Mouse (Mus musculus): ENCODE measurements around the gene Phldb2. TPM values are rescaled to one million over a fixed set of nuclear protein-coding genes. Genes with fewer than 3 reads are reported as not detected.

Gene Phldb2
- total RNA-seq, 2 experiments from 2014 or later: 17.3 to 19.3 TPM

GRCm38 (mm10) chr16:45765102-45765501 is 188.3 kb downstream of the Phldb2 start:
- intact Hi-C loops (cut with DNase I; ENCODE audit: low total_unique reads): loop anchor here (10.0 kb wide), 1 partner anchor 50 kb away; no protein-coding TSS in a partner anchor
- DNase-seq: no peak

- intact Hi-C loops (cut with DNase I; ENCODE audit: low total_unique reads): loop anchor here (5.0 to 10.0 kb wide), 2 partner anchors 52 to 204 kb away; no protein-coding TSS in a partner anchor
- no peak for DNase-seq
Observed at GRCm38 (mm10) chr16:45762859-45763505, 190.4 kb downstream of the Phldb2 start.

- DNase-seq: no peak
- intact Hi-C loops (cut with DNase I; ENCODE audit: low total_unique reads): loop anchor here (5.0 to 10.0 kb wide), 2 partner anchors 53 to 206 kb away; no protein-coding TSS in a partner anchor
Observed at GRCm38 (mm10) chr16:45761425-45761824, 192.0 kb downstream of the Phldb2 start.

GRCm38 (mm10) chr16:45758726-45759269 is 194.6 kb downstream of the Phldb2 start:
- intact Hi-C loops (cut with DNase I; ENCODE audit: low total_unique reads): no loop called here
- DNase-seq: no peak

- DNase-seq: peak; percentile 23
- intact Hi-C loops (cut with DNase I; ENCODE audit: low total_unique reads): no loop called here
Observed at GRCm38 (mm10) chr16:45757421-45758078, 195.8 kb downstream of the Phldb2 start.

GRCm38 (mm10) chr16:45756855-45757254 is 196.5 kb downstream of the Phldb2 start:
- no peak for DNase-seq
- intact Hi-C loops (cut with DNase I; ENCODE audit: low total_unique reads): no loop called here

GRCm38 (mm10) chr16:45743591-45744144 is 209.7 kb downstream of the Phldb2 start:
- intact Hi-C loops (cut with DNase I; ENCODE audit: low total_unique reads): no loop called here
- DNase-seq: no peak

GRCm38 (mm10) chr16:45742615-45743476 is 210.6 kb downstream of the Phldb2 start, which contains the start of gene Abhd10:
Gene Abhd10 (minus strand): TSS chr16:45742955.
- DNase-seq: peak; percentile 96
- intact Hi-C loops (cut with DNase I; ENCODE audit: low total_unique reads): no loop called here

- intact Hi-C loops (cut with DNase I; ENCODE audit: low total_unique reads): no loop called here
- DNase-seq: no peak
Observed at GRCm38 (mm10) chr16:45737880-45738279, 215.5 kb downstream of the Phldb2 start.

GRCm38 (mm10) chr16:45736724-45737123 is 216.7 kb downstream of the Phldb2 start:
- no peak for DNase-seq

GRCm38 (mm10) chr16:45729163-45729562 is 224.2 kb downstream of the Phldb2 start:
- DNase-seq: no peak
- intact Hi-C loops (cut with DNase I; ENCODE audit: low total_unique reads): no loop called here

More at GRCm38 (mm10) chr16:45736724-45737123, 216.7 kb downstream of the Phldb2 start:
- intact Hi-C loops (cut with DNase I; ENCODE audit: low total_unique reads): no loop called here

- no peak for DNase-seq
- intact Hi-C loops (cut with DNase I; ENCODE audit: low total_unique reads): no loop called here
Observed at GRCm38 (mm10) chr16:45724742-45725102, 228.7 kb downstream of the Phldb2 start.

- intact Hi-C loops (cut with DNase I; ENCODE audit: low total_unique reads): no loop called here
- DNase-seq: no peak
Observed at GRCm38 (mm10) chr16:45724061-45724741, 229.2 kb downstream of the Phldb2 start, which contains the start of gene Tagln3. Gene Tagln3 (minus strand): TSS chr16:45724608.

GRCm38 (mm10) chr16:45723172-45723901 is 230.1 kb downstream of the Phldb2 start:
- DNase-seq: no peak
- intact Hi-C loops (cut with DNase I; ENCODE audit: low total_unique reads): no loop called here

GRCm38 (mm10) chr16:45722460-45722951 is 230.9 kb downstream of the Phldb2 start:
- DNase-seq: no peak
- intact Hi-C loops (cut with DNase I; ENCODE audit: low total_unique reads): no loop called here

GRCm38 (mm10) chr16:45720022-45720630 is 233.3 kb downstream of the Phldb2 start:
- intact Hi-C loops (cut with DNase I; ENCODE audit: low total_unique reads): no loop called here
- no peak for DNase-seq

GRCm38 (mm10) chr16:45718296-45718695 is 235.1 kb downstream of the Phldb2 start:
- intact Hi-C loops (cut with DNase I; ENCODE audit: low total_unique reads): no loop called here
- no peak for DNase-seq

Measured in gastrocnemius, postnatal 14 days (tissue).